Mouse (Mus musculus) G1E (cell line): ENCODE measurements at regions not wholly inside any gene's neighbourhood (a gene's known extent, or its start where the extent isn't known, plus 50 kb on each side); places are given as distances from the start of the nearest gene placed in this dataset.
A peak's percentile ranks its signal among the peaks of the same experiment; 100 is the strongest.

Source experiments
- CTCF ChIP-seq: IDR thresholded peaks from 2 replicates; pipeline ENCODE4 v1.5.1; 2012; ENCODE audit warnings: low read depth, low read length, inconsistent platforms, mixed read lengths
- GATA1 ChIP-seq: IDR thresholded peaks from 2 replicates; pipeline ENCODE4 v1.6.1; 2012; ENCODE audit warnings: borderline replicate concordance, low read length, inconsistent platforms, mixed read lengths

GRCm38 (mm10) chr10:97375824-97376223 lies 103.6 kb upstream of the Dcn start:
- TF ChIP-seq CTCF (peak; percentile 21; the same call in 1 of the 2 replicates), GATA1 (no peak)
